Mouse (Mus musculus) kidney, postnatal 14 days (tissue): Measurements from ENCODE around the gene Pgp.
A peak's percentile ranks its signal among the peaks of the same experiment; 100 is the strongest.
"Not testable (repeated sequence)": the region's sequence is repeated elsewhere in the genome, so short reads cannot be mapped to it uniquely, and the experiment has no call there.

Experiments
- DNase-seq: peaks from one replicate; pipeline ENCODE4 v3.0.0; 2022; ENCODE audit warnings: mixed read lengths

Gene Pgp

DNA sequence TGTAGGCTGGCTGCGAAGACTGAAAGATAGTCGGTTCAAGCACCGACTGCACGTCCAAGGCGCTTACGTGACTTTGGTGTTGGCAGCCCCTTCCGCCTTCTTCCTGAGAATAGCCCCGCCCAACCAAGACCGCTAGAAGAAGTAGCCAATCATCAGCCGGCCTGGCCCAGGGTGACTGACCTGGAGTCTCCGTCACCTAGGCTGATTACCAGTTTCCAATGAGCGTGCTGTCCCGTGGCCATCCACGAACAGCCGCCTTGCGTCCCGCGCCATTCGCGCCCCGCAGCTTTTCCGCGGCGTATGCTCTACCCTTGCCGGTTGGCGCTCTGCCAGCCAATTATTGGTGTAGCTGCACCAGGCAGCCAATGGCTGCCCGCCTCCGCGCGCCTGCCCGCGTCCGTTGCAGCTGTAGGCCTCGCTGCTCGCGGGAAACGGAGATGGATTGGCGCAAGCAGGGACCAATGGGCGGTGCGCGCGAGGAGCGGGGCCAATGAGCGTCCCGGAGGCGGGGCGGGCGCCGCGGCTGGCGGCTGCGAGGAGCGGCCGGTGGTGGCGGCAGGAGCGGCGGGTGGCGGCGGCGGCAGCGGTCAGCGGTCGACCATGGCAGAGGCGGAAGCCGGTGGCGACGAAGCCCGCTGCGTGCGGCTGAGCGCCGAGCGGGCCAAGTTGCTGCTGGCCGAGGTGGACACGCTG, at the start of gene Pgp, which contains the start of gene E4f1:
TSS of gene Pgp (plus strand) at position 483 of the 693 bp plus-strand sequence.
TSS of gene E4f1 (minus strand) at position 404 of the 693 bp plus-strand sequence.
- peak; percentile 99 for DNase-seq

DNA sequence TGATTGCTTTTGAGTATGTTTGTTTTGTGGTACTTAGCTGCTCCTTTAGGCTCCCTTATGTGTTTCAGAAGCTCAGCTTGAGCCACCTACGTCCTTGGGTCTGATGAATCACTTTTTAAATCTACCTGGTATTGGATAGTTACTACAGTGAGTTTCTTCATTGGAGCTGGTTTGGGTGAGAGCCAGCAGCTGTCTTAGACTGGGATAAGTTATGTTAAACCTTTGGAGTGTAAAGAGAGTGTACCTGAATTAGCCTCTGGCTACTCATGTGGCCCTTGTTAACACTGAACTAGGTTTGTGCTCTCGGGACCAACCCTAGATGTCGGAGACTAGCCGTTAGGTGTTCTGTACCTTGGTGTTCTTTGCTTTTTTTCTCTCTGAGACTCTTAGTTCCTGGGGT, 47.1 kb upstream of the Pgp start:
- DNase-seq, result no peak

DNA sequence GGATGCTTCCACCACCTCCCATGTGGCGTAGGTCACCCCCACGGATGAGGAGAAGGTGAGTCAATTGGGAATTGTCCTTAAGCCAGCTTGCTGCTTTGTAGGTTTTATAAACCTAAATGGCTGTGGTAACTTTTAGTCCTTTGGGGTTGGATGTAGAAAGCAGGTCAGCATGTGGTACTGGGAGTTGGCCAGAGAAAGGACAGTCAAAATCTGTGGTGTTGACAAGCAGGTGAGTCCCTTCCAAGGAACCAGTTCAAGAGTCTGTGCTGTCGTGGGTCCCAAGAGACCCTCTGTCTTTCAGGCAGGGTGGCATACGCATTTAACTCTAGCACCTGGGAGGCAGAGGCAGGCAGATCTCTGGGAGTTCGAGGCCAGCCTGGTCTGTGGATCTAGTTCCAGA, 45.7 kb upstream of the Pgp start:
- no peak for DNase-seq

DNA sequence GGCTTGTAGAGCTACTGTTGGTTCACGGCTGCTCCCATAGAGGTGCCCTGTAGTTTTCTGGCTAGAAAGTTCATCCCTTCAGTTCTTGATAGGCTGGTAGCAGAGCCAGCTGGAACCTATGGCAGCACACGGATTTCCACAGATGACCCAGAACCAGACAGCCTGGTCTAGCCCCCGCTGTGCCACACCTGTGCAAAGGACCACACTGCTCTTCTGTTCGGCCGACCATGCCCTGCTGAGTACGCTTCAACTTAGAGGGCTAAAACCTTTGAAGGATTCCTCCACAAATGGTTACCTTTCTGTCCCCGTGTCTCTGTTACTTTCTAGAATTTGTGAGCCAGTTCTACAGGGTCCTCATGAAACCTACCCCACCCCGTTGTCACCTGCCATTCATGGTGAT, 44.9 kb upstream of the Pgp start:
- not testable (repeated sequence) for DNase-seq

DNA sequence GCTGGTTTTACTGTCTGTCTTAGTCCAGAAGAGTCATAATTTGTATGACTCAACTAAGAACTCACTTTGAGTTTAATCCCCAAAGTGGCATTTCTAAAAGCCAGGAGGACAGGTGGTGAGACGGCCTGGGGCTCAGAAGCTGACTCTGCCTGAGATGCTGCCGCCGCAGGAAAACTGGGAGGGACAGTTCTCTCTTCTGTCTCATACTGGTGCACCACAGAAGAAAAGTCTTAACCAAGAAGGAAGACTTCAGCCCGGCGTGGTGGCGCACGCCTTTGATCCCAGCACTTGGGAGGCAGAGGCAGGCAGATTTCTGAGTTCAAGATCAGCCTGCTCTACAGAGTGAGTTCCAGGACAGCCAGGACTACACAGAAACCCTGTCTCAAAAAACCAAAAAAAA, 44.3 kb upstream of the Pgp start:
- DNase-seq, result no peak

DNA sequence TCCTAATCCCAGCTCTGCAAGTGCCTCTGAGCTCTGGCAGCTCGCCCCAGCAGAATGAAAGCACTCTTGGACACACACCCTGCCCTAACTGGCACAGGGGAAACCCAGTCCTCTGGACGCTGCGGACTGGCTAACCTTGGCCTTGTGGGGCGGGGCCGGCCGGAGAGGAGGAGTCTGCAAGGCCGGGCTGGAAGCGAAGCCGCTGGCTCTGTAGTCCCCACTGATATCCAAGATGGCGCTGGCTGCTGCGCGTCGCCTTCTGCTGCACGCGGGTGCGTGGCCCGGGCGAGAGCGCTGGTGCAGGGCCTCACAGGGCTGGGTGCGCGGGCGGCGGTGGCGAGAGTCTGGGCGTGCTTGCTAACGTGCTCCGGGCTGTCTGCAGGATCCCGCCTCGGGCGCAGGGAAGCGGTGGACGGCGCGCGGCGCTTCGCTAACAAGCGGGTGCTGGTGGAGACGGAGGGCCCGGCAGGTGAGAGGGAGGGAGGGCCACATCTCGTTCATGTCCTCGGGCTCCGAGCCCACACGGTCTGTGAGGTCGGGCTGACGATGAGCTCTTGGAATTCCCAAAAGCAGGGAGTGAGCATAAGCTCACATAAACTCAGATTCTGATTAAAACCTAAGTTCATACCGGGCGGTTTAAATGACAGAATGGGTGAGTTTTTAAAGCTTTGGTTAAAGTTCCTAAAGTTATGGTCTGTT, 43.6 kb upstream of the Pgp start, which contains the start of gene Eci1:
TSS of gene Eci1 (plus strand) at position 171 of the 699 bp plus-strand sequence.
- peak; percentile 97 for DNase-seq

DNA sequence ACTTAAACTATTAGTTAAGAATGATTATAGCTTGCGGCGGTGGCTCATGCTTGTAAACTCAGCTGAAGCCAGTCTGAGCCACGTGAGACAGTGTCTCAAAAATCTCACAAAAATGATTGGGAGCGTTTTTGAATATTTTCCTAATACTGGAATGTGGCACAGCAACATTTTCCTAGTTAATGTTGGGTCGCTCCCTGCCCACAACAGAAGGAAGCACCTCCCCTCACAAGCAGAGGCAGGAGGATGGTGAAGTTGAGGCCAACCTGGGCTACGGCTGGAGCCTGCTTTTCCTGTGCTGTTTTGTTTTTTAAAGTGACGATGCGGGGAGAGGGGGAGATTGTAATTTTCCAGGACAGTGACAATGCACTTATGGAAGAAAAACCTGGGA, 43.0 kb upstream of the Pgp start:
- peak; percentile 45 for DNase-seq

DNA sequence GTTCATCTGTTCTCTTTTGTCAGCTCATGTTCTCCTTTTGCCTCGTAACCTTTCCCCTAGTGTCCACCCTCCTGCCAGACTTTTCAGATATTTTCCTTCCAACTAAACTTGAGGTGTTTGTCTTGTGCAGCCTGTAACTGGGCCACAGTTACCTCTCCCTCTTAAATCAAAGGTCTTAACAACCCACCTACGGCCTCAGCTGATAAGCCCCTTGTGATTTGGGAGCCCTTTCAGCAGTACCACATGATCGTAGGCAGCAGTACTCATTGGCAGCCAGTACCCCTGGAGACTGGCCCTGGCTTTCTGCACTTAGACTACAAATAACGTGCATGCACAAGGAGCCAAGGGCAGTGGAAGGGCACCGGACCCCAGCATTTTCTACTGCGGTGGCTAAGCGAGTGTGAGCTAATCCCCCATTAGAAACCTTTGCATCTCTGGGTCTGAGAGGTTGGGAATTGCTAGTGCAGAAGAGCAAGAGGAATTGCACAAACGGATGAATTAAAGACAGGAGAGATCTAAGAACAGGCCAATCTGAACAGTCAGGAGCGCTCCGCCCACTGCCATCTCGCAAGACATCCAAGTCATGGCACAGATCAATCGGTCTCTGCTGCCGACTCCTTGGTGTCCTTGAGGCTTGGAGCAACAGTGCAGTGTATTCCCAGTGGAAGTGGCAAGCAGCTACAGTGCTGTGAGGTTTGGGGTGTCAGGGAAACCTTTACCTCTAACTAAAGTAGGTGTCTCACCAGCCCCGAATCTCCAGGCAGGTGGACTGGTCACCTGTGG, 40.8 kb upstream of the Pgp start:
- peak; percentile 58 for DNase-seq

DNA sequence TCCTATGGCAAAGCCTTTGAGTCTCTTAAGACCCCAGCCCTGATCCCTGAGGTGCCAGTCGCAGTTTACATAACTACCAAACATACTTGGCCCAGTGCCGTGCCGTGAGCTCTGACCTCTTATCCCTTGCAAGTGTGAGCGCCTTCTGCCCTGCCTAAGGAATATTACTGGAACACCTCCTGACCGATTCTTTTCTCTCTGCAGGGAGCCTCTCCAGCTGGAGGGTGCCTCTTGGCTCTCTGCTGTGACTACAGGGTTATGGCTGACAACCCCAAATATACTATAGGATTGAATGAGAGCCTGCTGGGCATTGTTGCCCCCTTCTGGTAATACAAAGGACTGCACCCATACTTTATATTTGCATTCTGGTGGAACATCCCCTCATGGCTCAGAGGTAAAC, 33.2 kb upstream of the Pgp start:
- peak; percentile 52 for DNase-seq

DNA sequence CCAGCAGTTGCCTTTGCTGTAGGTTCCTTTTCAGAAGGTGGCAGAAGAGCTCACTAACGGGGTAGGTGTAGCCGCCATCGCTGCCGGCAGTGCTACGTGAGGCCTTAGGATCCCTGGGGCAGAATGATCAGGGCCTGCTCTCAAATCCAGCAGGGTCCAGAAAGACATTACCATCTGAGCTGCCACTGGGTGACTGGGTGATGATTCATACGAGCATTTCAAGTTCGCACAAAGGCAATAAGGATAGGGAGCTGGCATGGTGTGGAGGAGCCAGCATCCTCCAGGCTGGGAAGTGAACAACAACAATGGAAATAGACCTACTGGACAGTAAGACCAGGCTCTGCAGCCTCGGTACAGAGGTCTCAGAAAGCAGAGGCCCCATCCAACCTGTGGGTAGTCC, 29.8 kb upstream of the Pgp start:
- no peak for DNase-seq

DNA sequence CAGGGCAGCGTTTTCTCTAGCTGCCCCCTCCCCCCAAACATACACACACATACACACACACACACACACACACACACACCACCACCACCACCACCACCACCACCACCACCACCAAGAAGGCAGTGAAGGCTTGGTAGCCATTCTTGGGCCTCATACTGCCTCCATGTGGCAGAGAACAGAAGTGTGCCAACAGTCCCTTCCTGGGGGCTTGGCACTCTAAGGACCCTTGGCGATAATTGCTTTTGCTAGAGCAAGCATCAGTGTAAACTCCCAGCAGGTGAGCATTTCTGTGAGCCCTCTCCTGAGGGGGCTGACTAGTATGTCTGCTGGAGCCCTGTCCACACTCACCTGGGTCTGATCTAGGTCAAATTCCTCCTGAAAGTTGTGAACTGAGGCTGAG, 29.0 kb upstream of the Pgp start:
- DNase-seq, result no peak

DNA sequence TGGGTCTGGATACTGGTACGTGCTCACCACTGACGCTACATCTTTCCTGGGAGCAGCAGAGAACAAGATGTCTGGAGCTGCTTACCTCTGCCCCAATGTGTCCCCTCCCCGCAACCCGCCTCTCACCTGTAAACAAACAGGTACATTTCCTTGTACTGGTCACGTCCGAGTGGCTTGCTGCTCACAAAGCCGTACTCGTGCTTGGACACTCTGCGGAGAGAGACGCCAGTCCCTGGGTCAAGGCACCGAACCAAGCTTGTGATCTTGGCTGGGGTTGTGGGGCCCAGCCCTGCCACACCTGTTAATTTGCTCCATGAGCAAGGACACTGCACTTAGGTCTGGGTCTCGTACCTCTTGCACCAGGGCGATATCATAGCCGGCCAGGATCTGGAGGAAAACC, 28.1 kb upstream of the Pgp start:
- no peak for DNase-seq

DNA sequence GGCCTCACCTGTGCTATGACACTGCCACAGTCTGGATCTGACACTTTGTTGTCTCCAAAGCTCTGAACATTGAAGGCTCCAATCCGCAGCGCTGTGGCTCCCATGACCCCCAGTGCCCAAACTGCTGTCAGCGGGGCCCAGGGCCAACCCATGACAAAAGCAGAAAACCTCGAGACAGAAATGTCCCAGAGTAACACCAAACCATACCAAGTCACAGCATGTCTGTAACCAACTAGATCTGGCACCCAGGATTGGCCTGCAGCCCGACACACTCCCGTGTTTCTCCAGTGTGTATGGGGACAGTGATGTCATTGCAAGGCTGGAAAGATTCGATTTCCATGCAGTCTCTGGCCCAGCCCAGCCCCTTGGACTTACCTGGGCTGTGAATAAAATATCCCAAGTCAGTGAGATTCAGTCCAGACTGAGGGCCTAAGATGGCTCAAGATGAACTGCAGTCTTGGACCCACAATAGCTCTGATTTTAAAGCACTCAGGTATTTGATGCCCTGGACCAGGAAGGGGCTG, 27.5 kb upstream of the Pgp start, which contains the start of gene Dnase1l2:
TSS of gene Dnase1l2 (minus strand) at position 474 of the 524 bp plus-strand sequence.
- no peak for DNase-seq

DNA sequence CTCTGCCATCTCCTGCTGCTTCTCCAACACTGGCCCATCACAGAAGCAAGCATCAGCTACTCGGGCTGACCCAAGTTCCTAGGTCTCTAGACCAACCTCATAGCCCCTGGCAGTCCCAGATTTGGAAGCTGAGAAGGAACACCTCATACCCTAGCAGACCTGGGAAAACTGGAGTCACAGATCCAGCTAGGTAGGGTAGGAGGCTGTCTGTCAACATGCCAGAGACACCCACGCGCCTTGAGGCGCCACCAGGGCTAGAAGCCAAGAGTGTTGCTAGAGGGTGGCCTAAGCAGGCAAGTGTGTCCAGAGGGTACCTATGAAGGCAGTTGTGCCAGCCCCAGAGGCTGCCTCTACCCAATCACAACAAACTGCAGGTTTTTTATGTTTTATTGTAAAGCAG, 26.8 kb upstream of the Pgp start:
- DNase-seq, result peak; percentile 47

DNA sequence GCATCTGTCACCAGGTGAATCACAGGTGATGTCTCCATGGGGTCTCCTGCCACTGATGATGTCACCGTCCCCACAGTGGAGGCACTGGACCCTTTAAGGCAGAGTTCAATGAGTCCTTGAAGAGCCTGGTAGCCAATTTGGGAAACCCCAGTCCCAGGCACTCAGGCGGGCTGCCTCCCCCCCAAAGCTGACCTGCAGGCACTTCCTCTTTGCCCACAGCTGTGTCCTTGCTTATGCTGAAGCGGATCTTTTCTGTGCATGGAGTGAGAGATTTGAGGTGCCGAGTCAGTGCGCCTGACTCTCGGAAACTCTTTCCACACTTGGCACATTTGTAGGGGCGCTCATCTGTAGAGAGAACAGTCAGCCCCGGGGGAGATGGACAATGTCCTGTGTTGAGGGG, 23.6 kb upstream of the Pgp start:
- no peak for DNase-seq

DNA sequence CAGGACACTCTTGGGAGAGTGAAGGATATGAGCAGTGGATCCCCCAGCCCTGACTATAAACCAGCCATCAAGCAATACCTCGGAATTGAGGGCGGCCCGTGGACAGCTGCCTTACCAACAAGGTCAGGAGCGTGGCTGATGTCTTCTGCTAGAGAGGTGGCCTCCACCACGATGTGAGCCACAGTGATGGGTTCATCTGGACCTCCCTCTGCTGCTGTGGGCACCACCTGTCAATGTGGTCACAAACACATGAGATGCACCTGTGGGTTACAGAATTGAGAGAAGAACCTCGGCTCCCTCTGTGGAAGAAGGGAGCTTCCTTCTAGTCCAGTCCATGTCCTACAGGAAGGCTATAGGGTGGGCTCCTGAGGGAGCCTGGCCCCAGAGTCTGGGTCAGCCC, 20.7 kb upstream of the Pgp start:
- DNase-seq, result no peak

DNA sequence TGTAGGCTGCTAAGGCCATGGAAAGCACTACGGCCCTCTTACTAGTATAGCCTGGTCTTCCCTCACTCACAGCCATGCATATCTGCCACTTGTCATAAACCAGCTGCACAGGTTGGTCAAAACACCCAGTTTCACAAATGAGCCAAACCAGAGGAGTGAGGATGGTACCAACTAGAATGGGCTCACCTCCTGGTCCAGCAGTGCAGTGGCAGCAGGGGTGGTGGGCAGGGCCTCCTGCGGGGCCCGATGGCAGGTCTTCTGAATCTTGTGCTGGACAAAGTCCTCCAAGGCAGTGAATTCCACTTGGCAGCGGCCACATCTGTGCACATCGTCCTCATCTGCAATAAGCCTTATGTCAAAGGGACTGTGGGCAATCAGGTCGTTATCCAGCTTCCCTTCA, 19.0 kb upstream of the Pgp start:
- DNase-seq, result no peak

DNA sequence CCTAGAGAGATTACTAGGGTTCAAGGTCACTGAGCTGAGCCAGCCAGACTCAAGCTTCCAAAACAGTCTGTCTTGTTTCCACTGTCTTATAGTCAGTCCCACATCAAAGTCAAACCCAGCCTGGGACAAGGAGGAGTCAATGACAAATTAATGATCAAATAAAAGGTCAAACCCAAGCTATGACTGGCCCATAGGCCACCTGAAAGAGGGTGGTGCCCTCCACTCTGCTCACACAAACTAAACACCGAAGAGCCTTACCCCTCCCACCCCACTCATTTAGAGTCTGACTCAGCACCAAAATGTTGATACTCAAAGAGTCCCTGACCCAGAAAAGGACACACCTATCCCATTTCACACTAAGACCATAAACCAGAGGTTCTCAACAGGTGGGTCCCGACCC, 16.8 kb upstream of the Pgp start:
- DNase-seq, result no peak

DNA sequence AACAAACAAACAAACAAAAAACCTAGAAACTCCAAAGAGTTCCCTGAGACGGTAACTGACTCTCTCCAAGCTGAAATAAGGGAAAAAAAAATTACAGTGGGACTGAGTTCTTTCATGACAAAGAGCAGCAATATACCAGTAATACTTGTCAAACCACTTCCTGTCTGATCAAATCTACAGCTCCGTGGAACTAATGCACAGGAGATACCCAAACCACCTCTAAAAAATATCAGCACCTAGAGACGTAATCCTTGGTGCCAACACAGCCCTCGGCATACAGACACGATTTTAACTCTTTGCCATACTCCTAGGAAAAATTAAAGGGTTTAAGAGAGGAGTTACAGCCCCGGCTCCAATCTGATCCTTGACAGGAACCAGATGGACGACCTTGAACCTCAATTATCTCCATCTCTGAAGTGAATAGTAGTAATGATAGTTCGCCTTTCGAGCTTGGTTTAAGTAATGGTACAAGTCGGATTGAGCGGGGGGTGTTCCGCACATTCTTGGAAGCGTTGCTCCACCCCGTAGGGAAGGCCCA, 15.9 kb upstream of the Pgp start:
- DNase-seq, result no peak

DNA sequence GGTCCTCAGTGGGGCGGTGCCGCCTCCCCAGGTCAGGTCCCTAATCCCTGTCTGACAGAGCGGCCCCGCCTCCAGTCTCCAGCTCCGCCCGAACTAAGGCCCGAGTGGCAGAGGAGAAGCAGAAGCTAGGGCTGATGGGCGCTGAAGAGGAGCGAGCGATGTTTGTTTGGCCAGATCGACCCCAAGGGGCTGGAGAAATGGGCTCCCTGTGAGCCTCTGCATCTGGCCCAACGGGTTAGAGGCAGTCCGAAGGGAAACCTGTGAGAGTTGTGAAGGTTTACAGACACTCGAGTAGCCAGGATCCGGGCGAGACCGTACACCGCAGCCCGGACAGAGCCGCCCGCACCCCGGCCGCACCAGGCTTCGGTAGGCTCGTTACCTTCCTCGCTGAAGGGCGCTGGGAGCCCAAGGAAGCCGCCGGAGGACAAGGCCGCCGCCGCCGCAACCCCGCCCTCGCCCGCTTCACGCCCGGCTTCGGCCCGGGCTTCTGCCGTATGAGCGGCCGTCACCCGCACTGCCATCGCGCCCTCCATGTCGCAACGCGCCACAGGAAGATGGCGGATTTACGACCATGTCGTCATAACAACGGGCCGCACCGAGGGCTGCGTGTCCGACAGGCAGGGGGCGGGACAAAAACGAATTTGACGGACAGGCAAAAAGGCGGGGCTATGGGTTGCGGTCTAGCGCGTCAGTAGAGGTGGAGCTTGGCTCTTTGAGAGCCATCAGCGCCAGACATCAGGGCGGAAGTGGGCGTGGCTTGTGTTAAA, 15.3 kb upstream of the Pgp start:
- peak; percentile 100 for DNase-seq

DNA sequence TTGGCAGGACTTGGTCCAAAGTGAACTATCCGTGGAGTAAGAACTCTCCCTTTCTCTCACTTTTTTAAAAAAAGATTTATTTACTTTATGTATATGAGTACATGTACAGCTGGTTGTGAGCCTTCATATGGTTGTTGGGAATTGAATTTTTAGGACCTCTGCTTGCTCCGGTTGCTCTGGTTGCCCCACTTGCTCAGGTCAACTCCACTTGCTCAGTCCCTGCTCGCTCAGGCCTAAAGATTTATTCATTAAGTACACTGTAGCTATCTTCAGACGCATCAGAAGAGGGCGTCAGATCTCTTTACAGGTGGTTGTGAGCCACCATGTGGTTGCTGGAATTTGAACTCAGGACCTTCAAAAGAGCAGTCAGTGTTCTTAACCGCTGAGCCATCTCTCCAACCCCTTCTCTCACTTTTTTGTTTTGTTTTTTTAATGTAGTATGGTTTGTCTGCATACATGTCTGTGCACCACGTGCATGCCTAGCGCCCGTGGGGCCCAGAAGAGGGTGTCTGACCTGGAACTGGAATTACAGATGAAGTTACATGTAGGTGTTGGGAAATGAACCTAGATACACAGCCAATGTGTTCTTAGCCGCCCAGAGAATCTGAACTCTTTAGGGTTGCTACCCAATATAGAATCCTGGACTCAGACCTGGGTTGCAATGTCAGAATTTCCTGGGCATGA, 14.5 kb upstream of the Pgp start:
- not testable (repeated sequence) for DNase-seq

DNA sequence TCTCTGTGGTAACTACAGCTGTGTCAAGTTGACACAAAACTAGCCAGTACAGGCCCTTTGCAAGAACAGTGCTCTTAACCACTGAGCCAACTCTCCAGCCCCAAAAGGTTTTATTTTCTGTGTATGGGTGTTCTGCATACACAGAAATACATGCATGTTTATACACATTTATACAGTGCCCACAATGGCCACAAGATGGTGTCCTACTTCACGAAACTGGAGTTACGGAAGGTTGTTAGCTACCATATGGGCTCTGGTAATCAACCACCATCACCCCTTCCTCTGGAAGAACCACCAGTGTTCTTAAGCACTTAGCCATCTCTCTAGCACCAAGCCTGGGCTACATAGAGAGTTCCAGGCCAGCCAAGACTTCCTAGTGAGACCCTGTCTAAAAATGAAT, 8.6 kb upstream of the Pgp start:
- no peak for DNase-seq
